18 mouse cellular contexts compared by ENCODE assay signal in genomic region chr6:34620242-34620641, GRCm38 (mm10). TPM values are rescaled to one million over a fixed set of nuclear protein-coding genes. Genes with fewer than 3 reads are reported as not detected.
DNase-seq lines count a peak whose midpoint lies in the region; ATAC-seq lines count a peak whose summit lies in the region.
"Had no signal": no experiment of that assay in that cellular context is flagged by ENCODE, and none has a peak within 500 bp of the region (broad histone marks: within the 10 kb centered on the region; RNA-seq: fewer than 3 reads in every experiment).

No protein-coding gene starts in this region.

- 0 out of 2 replicates have a peak overlapping the region, but pooled peaks have one; percentile 30 for H3K27ac ChIP-seq in forebrain, embryonic 10.5 days
- no peak overlapping the region for H3K27ac ChIP-seq in forebrain, embryonic 15.5 days (replicated peaks)
- no peak overlapping the region for H3K27ac ChIP-seq in liver, embryonic 11.5 days (ENCODE audit: low read depth, low read length)
- no peak overlapping the region for H3K27ac ChIP-seq in liver, embryonic 12.5 days
- H3K27ac ChIP-seq: stomach, postnatal 0 days had no signal

- H3K4me3 ChIP-seq in forebrain, embryonic 10.5 days = no peak overlapping the region
- no peak overlapping the region for H3K4me3 ChIP-seq in forebrain, embryonic 15.5 days
- no peak overlapping the region for H3K4me3 ChIP-seq in liver, embryonic 11.5 days (ENCODE audit: low read depth, low read length)
- no peak overlapping the region for H3K4me3 ChIP-seq in liver, embryonic 12.5 days
- H3K4me3 ChIP-seq: heart, embryonic 12.5 days had no signal

- H3K36me3 ChIP-seq in forebrain, embryonic 10.5 days (replicated peaks) = no peaks in the 10 kb centered on the region
- H3K36me3 ChIP-seq in forebrain, embryonic 15.5 days = no peaks in the 10 kb centered on the region
- H3K36me3 ChIP-seq in liver, embryonic 11.5 days (ENCODE audit: control insufficient read depth, insufficient read depth, low read length) = no peaks in the 10 kb centered on the region
- H3K36me3 ChIP-seq in liver, embryonic 12.5 days = no peaks in the 10 kb centered on the region
- H3K36me3 ChIP-seq: G1E; heart, embryonic 12.5 days had no signal

- no peak for ATAC-seq in forebrain, embryonic 15.5 days (replicated peaks)
- ATAC-seq in liver, embryonic 11.5 days (replicated peaks; ENCODE audit: low FRiP score) = no peak
- no peak for ATAC-seq in liver, embryonic 12.5 days
- ATAC-seq: forebrain, embryonic 14.5 days had no signal

- H3K27me3 ChIP-seq in forebrain, embryonic 10.5 days (ENCODE audit: poor library complexity, severe bottlenecking) = no peaks in the 10 kb centered on the region
- no peaks in the 10 kb centered on the region for H3K27me3 ChIP-seq in forebrain, embryonic 15.5 days
- H3K27me3 ChIP-seq in liver, embryonic 11.5 days (replicated peaks; ENCODE audit: control insufficient read depth, insufficient read depth, low read length) = no peaks in the 10 kb centered on the region
- no peaks in the 10 kb centered on the region for H3K27me3 ChIP-seq in liver, embryonic 12.5 days (replicated peaks)
- H3K27me3 ChIP-seq: heart, embryonic 12.5 days had no signal

- no peak overlapping the region for H3K9ac ChIP-seq in forebrain, embryonic 15.5 days (replicated peaks)
- no peak overlapping the region for H3K9ac ChIP-seq in liver, embryonic 11.5 days (ENCODE audit: low read depth, low read length)
- H3K9ac ChIP-seq in liver, embryonic 12.5 days = no peak overlapping the region
- H3K9ac ChIP-seq: heart, embryonic 12.5 days had no signal

- no peaks in the 10 kb centered on the region for H3K9me3 ChIP-seq in forebrain, embryonic 10.5 days
- H3K9me3 ChIP-seq in forebrain, embryonic 15.5 days = no peaks in the 10 kb centered on the region
- H3K9me3 ChIP-seq in liver, embryonic 11.5 days (ENCODE audit: control insufficient read depth, low read length) = no peaks in the 10 kb centered on the region
- no peaks in the 10 kb centered on the region for H3K9me3 ChIP-seq in liver, embryonic 12.5 days (replicated peaks)
- H3K9me3 ChIP-seq: G1E; heart, embryonic 12.5 days had no signal

- 14% methylated on average over 1 of the region's 1 CpGs for WGBS in forebrain, embryonic 10.5 days
- 36% methylated on average over 1 of the region's 1 CpGs for WGBS in forebrain, embryonic 15.5 days
- 53% methylated on average over 1 of the region's 1 CpGs for WGBS in liver, embryonic 11.5 days
- WGBS in liver, embryonic 12.5 days (ENCODE audit: insufficient replicate concordance) = 43% methylated on average over 1 of the region's 1 CpGs

- H3K4me1 ChIP-seq in forebrain, embryonic 10.5 days = peaks cover 17% of the 10 kb centered on the region
- H3K4me1 ChIP-seq in forebrain, embryonic 15.5 days = no peaks in the 10 kb centered on the region
- no peaks in the 10 kb centered on the region for H3K4me1 ChIP-seq in liver, embryonic 11.5 days (replicated peaks; ENCODE audit: control insufficient read depth, insufficient read depth, low read length)
- H3K4me1 ChIP-seq in liver, embryonic 12.5 days = no peaks in the 10 kb centered on the region

- no peak for DNase-seq in forebrain, embryonic 10.5 days (ENCODE audit: extremely low spot score, low spot score)
- peak; percentile 17 for DNase-seq in liver, embryonic 11.5 days (ENCODE audit: low spot score)
- peak; percentile 94 for DNase-seq in fat pad, adult 2 months (ENCODE audit: extremely low read depth, low read depth, low spot score)
- DNase-seq in right cerebral cortex, adult 2 months (ENCODE audit: low spot score in 2 of 2) = no peak
- no peak for DNase-seq in cerebellum, adult 11 months
- DNase-seq: cerebellum, postnatal 10 days; embryo, embryonic 11 days; kidney, adult 11 months; kidney, postnatal 10 days; liver; lung, adult 18-20 months; right cerebral cortex, postnatal 4 days had no signal

- H3K4me2 ChIP-seq in forebrain, embryonic 15.5 days (replicated peaks) = no peak overlapping the region
- H3K4me2 ChIP-seq in liver, embryonic 11.5 days = no peak overlapping the region
- no peak overlapping the region for H3K4me2 ChIP-seq in liver, embryonic 12.5 days
- H3K4me2 ChIP-seq: heart, embryonic 12.5 days had no signal

RNA-seq across cellular contexts. Expression of gene Cald1, which starts 21.9 kb away (rescaled TPM):
- 135 and 143 TPM in 2 replicates for polyA plus RNA-seq in forebrain, embryonic 10.5 days (2016; fragmentation: Nextera tagmentation; extraction: Ambion mirVana)
- 63.8 and 66.9 TPM in 2 replicates for polyA plus RNA-seq in forebrain, embryonic 15.5 days (2015; fragmentation: Nextera tagmentation; extraction: Ambion mirVana)
- 120 and 134 TPM in 2 replicates for polyA plus RNA-seq in liver, embryonic 11.5 days (2014; fragmentation: Nextera tagmentation; extraction: Ambion mirVana)
- 76.2 and 80.2 TPM in 2 replicates for polyA plus RNA-seq in liver, embryonic 12.5 days (2016; fragmentation: Nextera tagmentation; extraction: Ambion mirVana)
- polyA plus RNA-seq: G1E had no signal

Comparison
In these comparisons a context has a peak if more than half of its experiments do, and no peak if none do; other contexts are left out.
1. DNase-seq: peak in liver, embryonic 11.5 days (single experiment) and fat pad, adult 2 months (single experiment); none in forebrain, embryonic 10.5 days (single experiment), right cerebral cortex, adult 2 months (0 of 2) and cerebellum, adult 11 months (single experiment).